Mouse (Mus musculus) MEL (cell line): Measurements from ENCODE around the gene CK137956. TPM values are rescaled to one million over a fixed set of nuclear protein-coding genes. Genes with fewer than 3 reads are reported as not detected.

Source experiments
- DNase-seq: peaks from one replicate; pipeline ENCODE4 v3.0.0; 2011; ENCODE audit warnings: low read depth, low spot score
- H3K27ac ChIP-seq: 2 replicates; pipeline ENCODE4 v1.5.1; 2012; ENCODE audit warnings: low read depth, mild to moderate bottlenecking, control low read depth, low read length, moderate library complexity; ENCODE audit not compliant: control insufficient read depth
- H3K27me3 ChIP-seq, 2 experiments: fragments of 150-350 bp in 1 of 2; sonication (generic) in 1 of 2; 2 replicates each; pipeline ENCODE4 v1.6.1; 2012; ENCODE audit warnings: low read length in 2 of 2, mild to moderate bottlenecking in 2 of 2, improper control_type of control experiment in 1 of 2, moderate library complexity in 1 of 2; ENCODE audit not compliant: insufficient read depth in 2 of 2, control insufficient read depth in 1 of 2
- H3K36me3 ChIP-seq, 2 experiments: 2 replicates each; pipeline ENCODE4 v1.6.1; 2012 to 2014; ENCODE audit warnings: low read length in 2 of 2, improper control_type of control experiment in 1 of 2, inconsistent platforms in 1 of 2, mild to moderate bottlenecking in 1 of 2; ENCODE audit not compliant: insufficient read depth in 2 of 2, control insufficient read depth in 1 of 2
- H3K4me1 ChIP-seq, 2 experiments: fragments of 150-350 bp in 1 of 2; sonication (generic) in 1 of 2; 2 replicates each; pipeline ENCODE4 v1.6.1; 2012; ENCODE audit warnings: low read length in 2 of 2, improper control_type of control experiment in 1 of 2, mild to moderate bottlenecking in 1 of 2; ENCODE audit not compliant: insufficient read depth in 2 of 2, control insufficient read depth in 1 of 2
- H3K4me3 ChIP-seq, 2 experiments: fragments of 150-350 bp in 1 of 2; sonication (generic) in 1 of 2; 2 replicates each; pipeline ENCODE4 v1.5.1; 2012; ENCODE audit warnings: low read depth in 2 of 2, low read length in 2 of 2, mild to moderate bottlenecking in 2 of 2, moderate library complexity in 2 of 2, control low read depth in 1 of 2, improper control_type of control experiment in 1 of 2; ENCODE audit not compliant: control insufficient read depth in 1 of 2, insufficient read depth in 1 of 2
- H3K79me2 ChIP-seq: 2 replicates; pipeline ENCODE4 v1.6.1; 2012; ENCODE audit warnings: mild to moderate bottlenecking, low read length, moderate library complexity; ENCODE audit not compliant: control insufficient read depth, poor library complexity, insufficient read depth
- H3K9ac ChIP-seq: 2 replicates; pipeline ENCODE4 v1.6.1; 2012; ENCODE audit warnings: low read depth, mild to moderate bottlenecking, control low read depth, low read length, moderate library complexity; ENCODE audit not compliant: control insufficient read depth, poor library complexity, severe bottlenecking
- H3K9me3 ChIP-seq: fragments of 150-350 bp; sonication (generic); replicated peaks from 2 replicates; pipeline ENCODE4 v1.6.1; 2012; ENCODE audit warnings: mild to moderate bottlenecking, low read length, improper control_type of control experiment, moderate library complexity; ENCODE audit not compliant: insufficient read depth
- BHLHE40 ChIP-seq: IDR thresholded peaks from 2 replicates; pipeline ENCODE4 v1.6.1; 2012; ENCODE audit warnings: low read depth, mild to moderate bottlenecking, inconsistent platforms, low read length, improper control_type of control experiment, borderline replicate concordance
- E2F4 ChIP-seq: IDR thresholded peaks from 2 replicates; pipeline ENCODE4 v1.6.1; 2011; ENCODE audit warnings: low read depth, low read length, improper control_type of control experiment, borderline replicate concordance
- ELF1 ChIP-seq: IDR thresholded peaks from 2 replicates; pipeline ENCODE4 v1.6.1; 2014; ENCODE audit warnings: low read depth, mild to moderate bottlenecking, inconsistent platforms, low read length, improper control_type of control experiment, moderate library complexity
- GABPA ChIP-seq: IDR thresholded peaks from 2 replicates; pipeline ENCODE4 v1.6.1; 2012; ENCODE audit warnings: low read depth, mild to moderate bottlenecking, inconsistent platforms, low read length, improper control_type of control experiment, moderate library complexity
- GATA1 ChIP-seq: IDR thresholded peaks from 2 replicates; pipeline ENCODE4 v1.6.1; 2011; ENCODE audit warnings: low read depth, low read length, improper control_type of control experiment
- JUND ChIP-seq: IDR thresholded peaks from 2 replicates; pipeline ENCODE4 v1.6.1; 2011; ENCODE audit warnings: low read depth, mild to moderate bottlenecking, improper control_type of control experiment, low read length
- KAT2A ChIP-seq: conservative IDR thresholded peaks from 2 replicates; pipeline ENCODE4 v1.6.1; 2012; ENCODE audit warnings: low read depth, low read length, improper control_type of control experiment, inconsistent platforms
- MAX ChIP-seq: IDR thresholded peaks from 2 replicates; pipeline ENCODE4 v1.6.1; 2011; ENCODE audit warnings: low read length, improper control_type of control experiment
- MAZ ChIP-seq: IDR thresholded peaks from 2 replicates; pipeline ENCODE4 v1.6.1; 2012; ENCODE audit warnings: low read depth, mild to moderate bottlenecking, inconsistent platforms, low read length, improper control_type of control experiment
- MYC ChIP-seq: IDR thresholded peaks from 2 replicates; pipeline ENCODE4 v1.6.1; 2011; ENCODE audit warnings: low read depth, mild to moderate bottlenecking, low read length, improper control_type of control experiment, moderate library complexity
- NELFE ChIP-seq: IDR thresholded peaks from 2 replicates; pipeline ENCODE4 v1.6.1; 2011; ENCODE audit warnings: low read depth, low read length, improper control_type of control experiment
- NRF1 ChIP-seq: IDR thresholded peaks from 2 replicates; pipeline ENCODE4 v1.6.1; 2014; ENCODE audit warnings: low read depth, mild to moderate bottlenecking, inconsistent platforms, low read length, improper control_type of control experiment, moderate library complexity; ENCODE audit not compliant: poor library complexity, insufficient read depth, severe bottlenecking
- POLR2AphosphoS2 ChIP-seq: IDR thresholded peaks from 2 replicates; pipeline ENCODE4 v1.6.1; 2011; ENCODE audit warnings: low read length, improper control_type of control experiment
- POLR2AphosphoS5 ChIP-seq: IDR thresholded peaks from 2 replicates; pipeline ENCODE4 v1.6.1; 2012; ENCODE audit warnings: low read depth, borderline replicate concordance, mild to moderate bottlenecking, inconsistent platforms, low read length, moderate library complexity, mixed read lengths
- RAD21 ChIP-seq: IDR thresholded peaks from 2 replicates; pipeline ENCODE4 v1.6.1; 2011; ENCODE audit warnings: mild to moderate bottlenecking, low read depth, low read length, improper control_type of control experiment
- RCOR1 ChIP-seq: IDR thresholded peaks from 2 replicates; pipeline ENCODE4 v1.6.1; 2012; ENCODE audit warnings: low read depth, mild to moderate bottlenecking, inconsistent platforms, low read length, improper control_type of control experiment
- SIN3A ChIP-seq: IDR thresholded peaks from 2 replicates; pipeline ENCODE4 v1.6.1; 2012; ENCODE audit warnings: low read length, improper control_type of control experiment, inconsistent platforms
- TAL1 ChIP-seq: IDR thresholded peaks from 2 replicates; pipeline ENCODE4 v1.6.1; 2012; ENCODE audit warnings: mild to moderate bottlenecking, inconsistent platforms, low read length, moderate library complexity, mixed read lengths
- TBP ChIP-seq: IDR thresholded peaks from 2 replicates; pipeline ENCODE4 v1.8.0; 2011; ENCODE audit warnings: low read depth, low read length, improper control_type of control experiment
- TCF12 ChIP-seq: IDR thresholded peaks from 2 replicates; pipeline ENCODE4 v1.6.1; 2014; ENCODE audit warnings: low read depth, mild to moderate bottlenecking, inconsistent platforms, low read length, improper control_type of control experiment, moderate library complexity
- USF1 ChIP-seq: IDR thresholded peaks from 2 replicates; pipeline ENCODE4 v1.6.1; 2014; ENCODE audit warnings: low read depth, mild to moderate bottlenecking, inconsistent platforms, low read length, improper control_type of control experiment, moderate library complexity
- ZC3H11A ChIP-seq: IDR thresholded peaks from 2 replicates; pipeline ENCODE4 v1.6.1; 2012; ENCODE audit warnings: low read depth, mild to moderate bottlenecking, inconsistent platforms, low read length, improper control_type of control experiment
- ZKSCAN1 ChIP-seq: IDR thresholded peaks from 2 replicates; pipeline ENCODE4 v1.6.1; 2012; ENCODE audit warnings: low read depth, mild to moderate bottlenecking, inconsistent platforms, low read length, improper control_type of control experiment, moderate library complexity
- ZMIZ1 ChIP-seq: IDR thresholded peaks from 2 replicates; pipeline ENCODE4 v1.6.1; 2012; ENCODE audit warnings: low read depth, mild to moderate bottlenecking, inconsistent platforms, low read length, improper control_type of control experiment, moderate library complexity
- polyA plus RNA-seq, 2 experiments: library from polyadenylated mRNA; stranded (reverse) in 1 of 2; unstranded in 1 of 2; fragments of >175 nt in 1 of 2; fragments of >200 nt in 1 of 2; gene quantifications; 2 replicates each; pipeline versions ENCODE4 v1.2.1 to v1.2.4; 2012; ENCODE audit warnings: low replicate concordance in 2 of 2, low read depth in 1 of 2; ENCODE audit not compliant: insufficient read length in 2 of 2, insufficient read depth in 1 of 2, missing spikeins in 1 of 2
- total RNA-seq: library from RNA; depleted of rRNA; stranded (reverse); fragments of 300-350 nt; gene quantifications from 2 replicates; pipeline ENCODE4 v1.2.3, GENCODE M21; 2012; rRNA removed

CK137956 gene
- total RNA-seq (not detected in 2 replicates), polyA plus RNA-seq (not detected)

DNA sequence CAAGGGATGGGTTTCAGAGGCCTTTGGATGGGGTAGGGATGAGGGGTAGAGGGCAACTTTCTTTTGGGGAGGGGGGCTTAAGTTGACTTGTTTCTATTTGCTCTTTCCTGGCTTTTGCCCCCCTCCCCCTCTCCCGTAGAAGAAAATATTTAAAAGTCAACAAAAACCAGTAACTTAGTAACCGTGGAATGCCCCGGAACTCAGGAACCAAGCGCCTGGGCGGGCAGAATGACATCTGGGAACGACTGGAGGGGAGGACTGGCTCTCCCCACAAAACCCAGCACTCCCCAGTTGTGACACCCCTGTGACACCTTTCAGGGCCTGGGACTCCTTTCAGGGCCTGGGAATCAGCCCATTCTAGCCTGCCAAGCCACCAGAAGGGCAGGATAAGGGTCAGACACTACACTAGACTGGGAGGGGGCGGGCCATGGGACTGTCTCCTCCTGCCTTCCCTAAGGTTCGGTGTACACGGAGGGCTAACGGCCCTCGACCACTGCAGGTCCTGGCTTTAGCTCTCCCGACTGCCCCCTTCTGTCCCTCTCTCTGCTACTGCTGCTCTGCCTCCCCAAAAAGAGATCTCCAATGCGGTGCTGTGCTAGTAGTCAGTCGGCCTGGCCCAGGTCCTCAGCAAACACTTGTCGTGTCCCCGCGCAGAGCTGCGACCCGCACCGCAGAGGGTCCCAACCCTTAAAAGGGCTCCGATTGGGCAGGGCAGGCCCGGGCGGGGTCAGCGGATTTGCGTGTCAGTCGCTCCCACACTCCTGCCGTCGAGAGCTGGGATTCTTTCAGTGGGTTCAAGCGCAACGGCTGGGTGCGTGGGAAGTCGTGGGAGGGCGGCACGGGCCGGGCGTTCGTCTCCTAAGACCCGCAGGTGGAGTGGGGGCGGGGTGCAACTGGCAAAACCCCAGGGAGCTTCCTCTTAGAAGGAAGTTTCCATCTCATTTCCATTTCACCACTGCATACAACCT is at the start of gene CK137956:
Gene CK137956, minus strand, starts transcription at position 51 of the 968 bp plus-strand sequence.
- H3K4me3 ChIP-seq, result no peak within 1 kb of the TSS
- no peak within 1 kb of the TSS for H3K9ac ChIP-seq
- no peaks in the 10 kb centered on the region for H3K9me3 ChIP-seq
- no peaks in the 10 kb centered on the region for H3K27me3 ChIP-seq
- DNase-seq, result no peak
- no peaks in the 10 kb centered on the region for H3K36me3 ChIP-seq
- H3K4me1 ChIP-seq, result no peaks in the 10 kb centered on the region
- H3K79me2 ChIP-seq, result no peaks in the 10 kb centered on the region
- no peak within 1 kb of the TSS for H3K27ac ChIP-seq
- TF ChIP-seq RAD21 (no peak), MYC (no peak), ELF1 (no peak), POLR2AphosphoS5 (no peak), ZMIZ1 (no peak), SIN3A (no peak), MAZ (no peak), GABPA (no peak), GATA1 (no peak), RCOR1 (no peak), JUND (no peak), NRF1 (no peak), E2F4 (no peak), TCF12 (no peak), USF1 (no peak)
- TF ChIP-seq, all 39 proteins: peak for 0

DNA sequence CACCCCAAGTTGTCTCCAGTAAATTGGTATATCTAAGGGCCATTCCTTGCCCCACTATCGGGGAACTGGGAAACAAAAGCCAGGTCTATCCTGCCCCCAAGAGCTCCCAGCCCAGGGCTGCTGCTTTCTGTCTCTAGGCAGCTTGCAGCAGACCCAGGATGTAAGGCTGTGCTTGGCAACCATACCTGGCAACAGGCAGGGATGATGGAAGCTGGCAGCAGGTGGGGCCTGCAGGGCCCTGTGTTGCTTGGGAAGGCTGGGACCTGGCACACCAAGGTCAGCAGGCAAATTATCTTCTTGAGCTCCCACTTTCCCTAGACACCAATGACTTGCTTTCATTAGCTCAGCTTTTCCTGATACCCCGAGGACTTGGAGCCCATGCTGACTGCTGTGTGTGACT is 48.7 kb upstream of the CK137956 start:
- H3K9me3 ChIP-seq, result no peaks in the 10 kb centered on the region
- no peak overlapping the region for H3K27ac ChIP-seq
- no peak overlapping the region for H3K9ac ChIP-seq
- H3K79me2 ChIP-seq, result no peaks in the 10 kb centered on the region
- H3K36me3 ChIP-seq, result no peaks in the 10 kb centered on the region
- no peak for DNase-seq
- no peaks in the 10 kb centered on the region for H3K27me3 ChIP-seq
- no peaks in the 10 kb centered on the region for H3K4me1 ChIP-seq
- H3K4me3 ChIP-seq, result no peak overlapping the region
- no peak for TF ChIP-seq TBP
- no peak for TF ChIP-seq MAZ
- no peak for TF ChIP-seq GATA1
- no peak for TF ChIP-seq BHLHE40
- TF ChIP-seq MAX, result no peak
- TF ChIP-seq JUND, result no peak
- TF ChIP-seq ZC3H11A, result no peak
- no peak for TF ChIP-seq NELFE
- TF ChIP-seq MYC, result no peak
- no peak for TF ChIP-seq POLR2AphosphoS2
- TF ChIP-seq KAT2A, result no peak
- TF ChIP-seq SIN3A, result no peak
- no peak for TF ChIP-seq ELF1
- TF ChIP-seq ZKSCAN1, result no peak
- TF ChIP-seq POLR2AphosphoS5, result no peak
- no peak for TF ChIP-seq TCF12
- no peak for TF ChIP-seq TAL1
- TF ChIP-seq RCOR1, result no peak
